Mouse (Mus musculus) adrenal gland, postnatal 10 days (tissue): ENCODE measurements at regions not wholly inside any gene's neighbourhood (a gene's known extent, or its start where the extent isn't known, plus 50 kb on each side); places are given as distances from the start of the nearest gene placed in this dataset.

Source experiments
- DNase-seq: peaks from one replicate; pipeline ENCODE4 v3.0.0; 2021; ENCODE audit warnings: mixed read lengths

DNA sequence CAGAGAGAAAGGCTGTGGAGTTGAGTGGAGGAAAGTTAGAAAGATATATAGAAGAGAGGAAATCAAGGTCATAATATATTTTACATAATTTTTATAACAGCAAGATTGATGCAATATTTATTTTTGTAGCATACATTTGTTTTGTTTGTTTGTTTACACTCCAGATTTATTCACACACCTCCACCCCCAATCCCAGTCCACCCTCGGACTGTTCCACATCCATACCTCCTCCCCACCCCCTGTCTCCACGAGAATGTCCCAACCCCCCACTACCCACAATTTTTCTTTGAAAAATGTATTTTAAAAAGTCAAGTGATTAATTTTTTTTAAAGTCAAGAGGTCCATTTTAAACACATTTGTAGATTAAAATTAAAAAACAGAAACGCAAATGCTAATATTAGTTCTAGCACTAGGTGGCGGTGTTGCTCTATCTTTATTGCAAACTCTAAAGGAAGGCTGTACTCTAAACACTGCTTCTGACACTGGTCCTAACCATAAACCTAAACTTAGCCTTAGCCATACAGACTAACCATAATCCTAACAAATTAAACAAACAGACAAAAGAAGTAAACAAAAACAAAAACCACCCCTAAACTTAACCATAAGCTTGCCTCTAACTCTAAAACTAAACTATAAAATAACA, 67.8 kb downstream of the Olfr1505 start:
- DNase-seq, result peak; percentile 52

DNA sequence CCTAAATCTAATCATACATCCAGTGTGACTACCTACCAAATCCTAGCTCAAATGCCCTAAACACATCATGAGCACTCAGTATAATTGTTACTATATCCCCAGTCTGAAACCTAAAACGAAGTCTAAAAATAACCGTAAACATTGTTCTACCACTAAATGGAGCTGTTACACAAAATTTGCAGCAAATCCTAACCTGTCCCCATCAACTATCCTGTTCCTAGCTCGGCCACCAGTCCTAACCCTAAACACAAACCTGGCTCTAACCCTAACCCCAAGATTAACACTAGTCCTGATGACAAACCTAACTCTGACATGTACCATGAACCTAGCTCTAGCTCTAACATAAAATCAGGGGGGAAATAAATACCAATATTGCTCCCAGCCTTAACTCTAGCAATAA, 69.5 kb downstream of the Olfr1505 start:
- no peak for DNase-seq
